Mouse (Mus musculus) mouse embryonic stem cell (cell line): ENCODE data around the gene Notch1.

Source experiments
- in situ Hi-C, 2 experiments: fragments of 300-500 bp; cut with MboI; formaldehyde crosslinking; loops; 1 replicate in 1 of 2; 3 replicates in 1 of 2; pipeline ENCODE4 v1.14.3; 2019 to 2020; ENCODE audit warnings: low sequenced_read_pairs in 2 of 2, low pct_unique_long_range_greater_than_20kb in 1 of 2, mixed read lengths in 1 of 2; ENCODE audit not compliant: unreplicated experiment in 1 of 2

Notch1 gene

GRCm38 (mm10) chr2:26471652-26472285 lies 44.7 kb downstream of the Notch1 start:
- in situ Hi-C loops: no loop called here

- in situ Hi-C loops: no loop called here
Measured at GRCm38 (mm10) chr2:26470967-26471366, 45.5 kb downstream of the Notch1 start.

GRCm38 (mm10) chr2:26468376-26468775 lies 48.1 kb downstream of the Notch1 start:
- in situ Hi-C loops: no loop called here

- in situ Hi-C loops: no loop called here
Measured at GRCm38 (mm10) chr2:26463412-26463811, 53.1 kb downstream of the Notch1 start.

GRCm38 (mm10) chr2:26462980-26463379 lies 53.5 kb downstream of the Notch1 start:
- in situ Hi-C loops: no loop called here

GRCm38 (mm10) chr2:26461667-26462066 lies 54.8 kb downstream of the Notch1 start:
- in situ Hi-C loops: no loop called here

GRCm38 (mm10) chr2:26460837-26461236 lies 55.6 kb downstream of the Notch1 start:
- in situ Hi-C loops: no loop called here

GRCm38 (mm10) chr2:26460097-26460646 lies 56.3 kb downstream of the Notch1 start:
- in situ Hi-C loops: no loop called here

GRCm38 (mm10) chr2:26459478-26459877 lies 57.0 kb downstream of the Notch1 start:
- in situ Hi-C loops: loop anchor here in 1 of 2 experiments (5.0 kb wide), 1 partner anchor 33 kb away; no protein-coding TSS in a partner anchor

- in situ Hi-C loops: loop anchor here in 1 of 2 experiments (5.0 kb wide), 1 partner anchor 34 kb away; no protein-coding TSS in a partner anchor
Measured at GRCm38 (mm10) chr2:26458402-26459124, 57.9 kb downstream of the Notch1 start.

GRCm38 (mm10) chr2:26449121-26450060 lies 67.1 kb downstream of the Notch1 start:
- in situ Hi-C loops: loop anchor here (5.0 kb wide), 1 partner anchor 113 kb away; no protein-coding TSS in a partner anchor

GRCm38 (mm10) chr2:26447451-26447850 lies 69.0 kb downstream of the Notch1 start:
- in situ Hi-C loops: loop anchor here in 1 of 2 experiments (5.0 kb wide), 1 partner anchor 115 kb away; no protein-coding TSS in a partner anchor

- in situ Hi-C loops: loop anchor here in 1 of 2 experiments (5.0 kb wide), 1 partner anchor 116 kb away; no protein-coding TSS in a partner anchor
Measured at GRCm38 (mm10) chr2:26446671-26447070, 69.8 kb downstream of the Notch1 start.

- in situ Hi-C loops: loop anchor here in 1 of 2 experiments (5.0 kb wide), 1 partner anchor 116 kb away; no protein-coding TSS in a partner anchor
Measured at GRCm38 (mm10) chr2:26445666-26446445, 70.6 kb downstream of the Notch1 start.

GRCm38 (mm10) chr2:26444946-26445665 lies 71.4 kb downstream of the Notch1 start, which contains the start of gene Sec16a:
TSS of gene Sec16a (minus strand) at chr2:26445216.
- in situ Hi-C loops: loop anchor here in 1 of 2 experiments (5.0 kb wide), 1 partner anchor 117 kb away; no protein-coding TSS in a partner anchor

- in situ Hi-C loops: no loop called here
Measured at GRCm38 (mm10) chr2:26444368-26444767, 72.1 kb downstream of the Notch1 start.

- in situ Hi-C loops: no loop called here
Measured at GRCm38 (mm10) chr2:26443876-26444275, 72.6 kb downstream of the Notch1 start.
